Comparison of ENCODE assay signal across 20 mouse cellular contexts in the genomic region with DNA sequence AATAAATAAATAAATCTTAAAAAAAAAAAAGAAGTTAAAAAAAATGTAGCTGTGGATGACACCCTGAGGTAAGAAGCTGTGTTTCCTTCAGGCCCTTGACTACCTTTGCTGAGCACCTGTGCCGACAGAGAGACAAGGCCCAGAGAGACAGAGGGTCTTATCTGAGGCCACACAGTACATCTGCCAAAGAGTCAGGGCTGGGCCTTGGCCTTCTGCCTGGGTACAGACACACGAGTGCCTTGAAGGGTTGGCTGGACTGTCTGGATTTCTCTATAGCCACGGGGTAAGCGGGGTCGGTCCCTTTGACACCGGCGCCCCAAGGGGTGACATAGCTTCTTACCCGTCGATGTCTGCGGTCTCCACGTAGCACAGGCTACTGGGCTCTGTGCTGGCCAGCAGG. TPM values are rescaled to one million over a fixed set of nuclear protein-coding genes. Genes with fewer than 3 reads are reported as not detected.
"Had no signal": no experiment of that assay in that cellular context is flagged by ENCODE, and none has a peak within 500 bp of the region (broad histone marks: within the 10 kb centered on the region; RNA-seq: fewer than 3 reads in every experiment).

No protein-coding gene starts in this region.

- H3K4me1 ChIP-seq: midbrain, embryonic 15.5 days; neural tube, embryonic 12.5 days had no signal

- H3K9ac ChIP-seq: kidney, embryonic 15.5 days; midbrain, embryonic 15.5 days; neural tube, embryonic 12.5 days; stomach, embryonic 15.5 days had no signal

- H3K36me3 ChIP-seq: kidney, embryonic 15.5 days; limb, embryonic 10.5 days; midbrain, embryonic 15.5 days; neural tube, embryonic 12.5 days; stomach, embryonic 15.5 days had no signal

- ATAC-seq: intestine, embryonic 16.5 days; lung, postnatal 0 days; midbrain, embryonic 15.5 days had no signal

- H3K4me3 ChIP-seq: kidney, embryonic 15.5 days; limb, embryonic 10.5 days; midbrain, embryonic 15.5 days; neural tube, embryonic 12.5 days; stomach, embryonic 15.5 days had no signal

- DNase-seq: kidney, adult 2 months; kidney, postnatal 14 days; lung, adult 2 months; lung, postnatal 36 days; thymus, postnatal 14 days had no signal

- H3K4me2 ChIP-seq: kidney, embryonic 15.5 days; midbrain, embryonic 11.5 days; midbrain, embryonic 15.5 days; neural tube, embryonic 12.5 days; stomach, embryonic 15.5 days had no signal

- H3K9me3 ChIP-seq: kidney, embryonic 15.5 days; limb, embryonic 10.5 days; midbrain, embryonic 15.5 days; neural tube, embryonic 12.5 days; stomach, embryonic 15.5 days had no signal

- H3K27ac ChIP-seq: kidney, embryonic 15.5 days; limb, embryonic 10.5 days; midbrain, embryonic 15.5 days; neural tube, embryonic 12.5 days; stomach, embryonic 15.5 days had no signal

RNA-seq across cellular contexts. Expression of a gene that starts 6.1 kb away (rescaled TPM):
- total RNA-seq: megakaryocyte, adult 5-6 weeks had no signal
- polyA plus RNA-seq: large intestine, adult 2 months had no signal

RNA-seq across cellular contexts. Expression of a gene that starts 38.1 kb away (rescaled TPM):
- total RNA-seq: layer of hippocampus, postnatal 14 days; left cerebral cortex, adult 18-20 months; left cerebral cortex, postnatal 10 days; megakaryocyte, adult 5-6 weeks; monocyte, adult 5-6 weeks; neutrophil, adult 5-6 weeks had no signal
- polyA plus RNA-seq: kidney, adult 2 months; kidney, embryonic 15.5 days; limb, embryonic 10.5 days; lung, adult 2 months; lung, postnatal 0 days had no signal
